Mouse (Mus musculus) ES-E14 (cell line): ENCODE results near the gene Mageb3.

ENCODE experiments used
- CHD2 ChIP-seq: IDR thresholded peaks from 2 replicates; pipeline ENCODE4 v1.6.1; 2014; ENCODE audit warnings: mild to moderate bottlenecking, low read depth, low read length, inconsistent platforms
- HCFC1 ChIP-seq: IDR thresholded peaks from 2 replicates; pipeline ENCODE4 v1.6.1; 2012; ENCODE audit warnings: low read length, inconsistent platforms, borderline replicate concordance; ENCODE audit not compliant: insufficient read depth
- ZC3H11A ChIP-seq: IDR thresholded peaks from 2 replicates; pipeline ENCODE4 v1.6.1; 2012; ENCODE audit warnings: low read depth, mild to moderate bottlenecking, inconsistent platforms, low read length, borderline replicate concordance
- ZNF384 ChIP-seq: IDR thresholded peaks from 2 replicates; pipeline ENCODE4 v1.6.1; 2012; ENCODE audit warnings: low read depth, low read length, inconsistent platforms

GRCm38 (mm10) chr2:121955765-121956223 is at the start of gene Mageb3, which contains the start of gene Ctdspl2:
- peak; percentile 52 for TF ChIP-seq HCFC1
- no peak for TF ChIP-seq ZNF384
- TF ChIP-seq ZC3H11A, result no peak
- TF ChIP-seq CHD2, result no peak
